Mouse (Mus musculus): ENCODE measurements around the gene Lingo1. TPM values are rescaled to one million over a fixed set of nuclear protein-coding genes. Genes with fewer than 3 reads are reported as not detected.

The Lingo1 gene
- 1 to 10 TPM; 1.4 TPM for total RNA-seq (2021)
- long read RNA-seq, experiment 1: 0 reads
- long read RNA-seq, experiment 2, partial matches to known transcripts: 0 of 2 reads
- long read RNA-seq, experiment 2, other reads (novel, unspliced or antisense): 0 of 2 reads

DNA sequence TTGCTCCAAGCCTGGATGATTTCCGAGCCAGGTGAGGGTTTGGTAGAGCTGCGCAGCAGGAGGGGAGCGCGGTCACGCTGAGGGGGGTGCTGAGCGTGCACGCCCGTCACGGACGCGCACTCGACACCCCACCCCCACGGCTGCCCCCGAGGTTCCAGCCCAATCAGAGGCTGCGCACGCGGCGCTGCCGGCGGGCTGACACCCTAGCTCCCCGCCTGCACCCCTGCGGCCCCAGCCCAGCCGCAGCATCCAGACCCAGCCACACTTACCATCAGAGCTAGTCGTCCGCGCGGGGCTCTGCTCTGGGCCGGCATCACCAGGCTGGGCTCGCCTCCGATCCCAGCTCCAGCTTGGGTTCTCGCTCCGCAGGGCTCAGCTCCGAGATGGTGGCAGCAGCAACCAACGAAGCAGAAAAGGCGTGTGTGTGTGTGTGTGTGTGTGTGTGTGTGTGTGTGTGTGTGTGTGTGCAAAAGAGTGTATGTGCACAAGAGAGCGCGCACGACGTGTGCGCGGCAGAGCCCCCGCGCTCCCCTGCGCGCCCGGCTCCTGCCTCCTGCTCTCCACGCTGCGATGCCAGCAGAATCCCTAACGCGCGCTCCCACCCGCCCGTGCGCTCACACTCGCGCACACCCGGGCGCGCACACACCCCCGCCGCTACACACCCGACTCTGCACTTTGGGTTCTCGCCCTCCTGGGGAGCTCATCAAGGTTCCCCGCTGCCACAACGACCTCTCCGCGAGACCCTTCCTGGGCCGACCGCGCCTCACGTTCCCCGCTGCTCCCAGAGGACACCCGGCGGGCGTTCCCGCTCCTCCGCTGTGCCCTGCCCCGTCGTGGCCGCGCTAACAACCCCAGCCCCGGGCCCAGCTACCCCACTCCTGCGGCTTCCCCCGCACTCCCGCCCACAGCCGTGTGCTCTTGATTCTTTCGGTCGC lies at the start of gene Lingo1:
Gene Lingo1 (minus strand): TSS at position 748 of the 935 bp plus-strand sequence.
- intact Hi-C loops (cut with DNase I): loop anchor here (5.0 to 10.0 kb wide), 2 partner anchors 69 to 591 kb away; no protein-coding TSS in a partner anchor
- DNase-seq: peak in 1 of 2 experiments; percentile 10

DNA sequence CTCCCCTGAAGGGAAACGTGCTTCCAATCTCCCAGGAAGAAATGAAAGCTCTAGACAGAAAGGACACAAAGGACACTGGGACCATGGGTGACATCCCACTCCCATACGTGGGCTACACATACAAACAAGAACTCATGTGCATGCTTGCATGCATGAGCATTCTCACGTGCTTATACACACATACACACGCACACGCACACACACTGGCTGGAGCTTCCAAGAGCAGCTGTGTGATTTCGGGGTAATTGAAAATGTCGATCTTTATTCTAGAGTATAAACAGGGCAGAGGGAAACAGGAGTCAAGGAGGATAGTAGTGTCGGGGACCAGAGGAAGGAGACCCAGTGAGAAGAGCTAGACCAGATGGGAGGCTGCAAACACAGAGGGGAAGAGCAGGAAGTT lies 48.4 kb upstream of the Lingo1 start:
- intact Hi-C loops (cut with DNase I): no loop called here
- no peak for DNase-seq

DNA sequence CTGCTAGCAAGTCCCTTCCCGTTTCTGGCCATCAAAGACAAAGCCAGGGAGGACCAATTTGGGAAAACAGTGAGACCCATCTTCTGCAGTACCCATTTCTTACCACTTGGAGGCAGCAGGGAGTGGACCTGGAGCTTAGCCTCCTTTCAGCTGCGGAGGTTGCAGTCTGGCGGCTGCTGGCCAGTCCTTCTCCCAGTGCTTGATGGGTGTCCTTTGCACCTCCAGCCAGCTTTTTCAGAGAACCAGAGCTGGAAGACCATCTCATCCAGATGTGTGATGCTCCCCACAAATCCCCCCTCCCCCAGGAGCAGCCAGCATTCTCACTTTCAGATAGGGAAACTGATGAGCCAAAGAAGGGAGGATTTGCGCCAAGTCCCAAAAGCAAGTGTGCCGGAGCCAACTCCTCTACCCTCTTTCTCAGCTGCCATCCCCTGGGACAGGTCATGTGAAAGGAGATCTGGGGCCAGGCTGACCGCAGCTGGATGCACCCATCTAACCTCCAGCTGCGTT lies 47.5 kb upstream of the Lingo1 start:
- intact Hi-C loops (cut with DNase I): loop anchor here (1.0 kb wide), 1 partner anchor 46 kb away; no protein-coding TSS in a partner anchor
- DNase-seq: peak; percentile 77 to 85

DNA sequence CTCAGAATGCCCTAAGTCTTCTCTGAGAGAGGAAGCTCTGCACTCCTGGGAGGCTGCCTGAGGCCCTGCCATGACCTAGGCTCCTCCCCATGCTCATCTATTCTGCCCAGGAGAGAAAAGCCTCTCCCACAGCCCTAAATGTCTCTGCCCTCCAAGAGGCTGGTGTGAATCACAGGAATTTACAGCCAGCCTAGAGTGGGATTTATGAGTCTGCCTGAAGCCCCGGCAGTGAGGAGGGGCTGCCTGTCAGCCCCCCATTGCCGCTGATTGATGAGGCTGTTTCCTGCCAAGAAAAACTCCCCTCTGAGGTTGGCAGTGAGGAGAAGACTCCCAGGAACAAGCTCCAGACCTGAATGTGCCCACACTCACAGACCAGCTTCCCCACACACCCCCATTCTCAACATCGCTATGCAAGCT lies 46.0 kb upstream of the Lingo1 start:
- intact Hi-C loops (cut with DNase I): no loop called here
- DNase-seq: no peak

DNA sequence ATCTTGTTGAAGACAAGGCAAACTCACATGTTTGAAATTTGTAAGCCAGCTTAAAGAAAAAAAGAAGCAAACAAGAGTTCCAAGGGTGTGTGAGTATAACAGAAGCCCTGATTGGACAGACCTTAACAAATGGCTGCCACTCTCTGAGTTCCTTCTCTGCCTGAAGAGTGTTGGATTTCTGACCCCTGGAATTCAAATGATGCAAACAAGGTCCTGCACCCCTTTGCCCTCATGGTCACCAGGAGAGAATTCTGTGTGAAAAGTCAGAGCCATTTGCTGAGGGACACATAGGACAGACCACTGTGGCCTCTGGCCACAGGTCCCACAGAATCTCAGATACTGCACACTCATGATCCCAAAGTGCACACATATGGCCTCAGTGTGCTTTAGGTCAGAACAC lies 45.6 kb upstream of the Lingo1 start:
- DNase-seq: no peak
- intact Hi-C loops (cut with DNase I): no loop called here

DNA sequence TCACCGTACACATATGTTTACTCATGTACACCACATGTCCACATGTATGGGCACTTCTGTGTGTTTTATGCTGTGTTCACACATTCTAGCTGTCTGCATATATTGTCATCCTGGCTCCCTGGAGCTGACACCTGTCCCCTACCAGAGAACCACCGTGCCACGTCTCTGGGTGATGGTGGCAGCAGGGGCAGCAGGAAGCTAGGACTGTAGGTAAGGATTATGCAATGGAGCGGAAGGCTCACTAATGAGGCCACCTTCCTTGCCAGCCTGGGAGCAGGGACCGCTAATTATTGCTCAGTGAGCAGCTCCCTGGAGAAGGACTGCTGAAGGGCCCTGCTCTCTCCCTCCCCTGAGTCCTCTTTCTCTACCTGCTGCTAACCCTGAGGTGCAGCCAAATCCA lies 44.5 kb upstream of the Lingo1 start:
- intact Hi-C loops (cut with DNase I): no loop called here
- no peak for DNase-seq

DNA sequence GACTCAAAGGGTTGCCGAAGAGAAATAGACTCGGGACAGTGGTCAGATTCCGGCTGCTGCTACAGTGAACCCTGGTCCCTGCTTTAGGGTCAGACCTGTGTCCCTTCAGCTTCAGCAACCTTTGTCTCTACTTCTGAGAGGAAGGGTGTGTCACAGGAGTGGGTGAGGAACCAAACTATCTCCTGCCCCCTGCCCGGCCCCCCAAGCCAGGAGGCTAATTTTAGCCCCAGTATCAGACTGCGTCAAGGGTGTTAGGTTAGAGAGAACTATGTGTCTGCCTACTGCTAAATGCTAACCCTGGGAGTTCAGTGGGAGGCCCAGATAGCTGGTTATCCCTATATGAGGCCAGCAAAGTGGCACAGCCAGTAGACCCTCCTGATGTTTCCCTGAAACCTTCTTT lies 38.9 kb upstream of the Lingo1 start:
- intact Hi-C loops (cut with DNase I): no loop called here
- no peak for DNase-seq

DNA sequence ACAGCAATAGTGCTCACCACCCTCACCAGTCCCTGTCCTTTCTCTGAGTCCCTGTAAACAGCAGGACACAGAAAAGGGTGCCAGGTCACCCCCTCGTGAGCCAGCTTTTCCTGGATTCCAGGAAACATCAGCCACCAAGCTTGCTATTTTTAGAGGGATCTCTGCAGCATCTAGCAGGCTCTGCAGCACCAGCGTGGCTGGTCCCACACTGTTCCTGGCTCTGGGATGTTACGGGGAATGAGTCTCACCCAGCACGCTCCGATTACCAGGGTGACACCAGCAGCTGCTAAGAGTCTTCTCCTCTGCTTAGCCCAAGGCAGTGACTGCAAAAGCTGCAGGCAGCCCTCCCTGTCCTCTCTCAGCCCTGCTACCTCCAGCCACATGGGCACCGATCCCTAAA lies 36.6 kb upstream of the Lingo1 start:
- DNase-seq: no peak
- intact Hi-C loops (cut with DNase I): no loop called here

DNA sequence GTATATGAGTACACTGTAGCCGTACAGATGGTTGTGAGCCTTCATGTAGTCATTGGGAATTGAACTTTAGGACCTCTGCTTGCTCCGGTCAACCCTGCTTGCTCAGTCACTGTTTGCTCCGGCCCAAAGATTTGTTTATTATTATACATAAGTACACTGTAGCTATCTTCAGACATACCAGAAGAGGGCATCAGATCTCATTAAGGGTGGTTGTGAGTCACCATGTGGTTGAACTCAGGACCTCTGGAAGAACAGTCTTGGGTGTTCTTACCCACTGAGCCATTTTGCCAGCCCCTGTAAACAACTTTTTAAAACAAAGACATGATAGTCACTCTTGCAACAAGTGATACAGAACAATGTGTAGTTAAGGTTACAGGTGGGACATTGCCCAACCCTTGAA lies 35.6 kb upstream of the Lingo1 start:
- intact Hi-C loops (cut with DNase I): no loop called here
- DNase-seq: no peak

DNA sequence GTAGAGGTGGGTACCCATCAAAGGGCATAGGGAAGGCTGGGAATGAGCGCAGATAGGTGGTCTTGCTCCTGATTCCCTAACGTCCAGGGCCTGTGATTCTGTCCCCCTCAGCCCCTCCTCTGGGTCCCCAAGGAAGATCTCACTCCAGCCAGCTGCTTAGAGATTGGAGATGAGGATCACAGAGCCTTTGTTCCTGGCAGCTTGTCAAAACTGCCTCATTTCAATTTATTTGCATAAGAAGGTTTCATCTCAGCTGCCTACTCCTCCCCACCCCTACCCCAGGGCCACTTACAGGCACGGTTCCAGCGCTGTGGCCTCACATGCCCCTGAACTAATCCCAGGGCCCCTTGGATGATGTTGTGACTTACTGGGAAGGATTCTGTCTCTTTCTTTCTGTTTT lies 33.9 kb upstream of the Lingo1 start:
- peak in 1 of 2 experiments; percentile 18 for DNase-seq
- intact Hi-C loops (cut with DNase I): no loop called here

DNA sequence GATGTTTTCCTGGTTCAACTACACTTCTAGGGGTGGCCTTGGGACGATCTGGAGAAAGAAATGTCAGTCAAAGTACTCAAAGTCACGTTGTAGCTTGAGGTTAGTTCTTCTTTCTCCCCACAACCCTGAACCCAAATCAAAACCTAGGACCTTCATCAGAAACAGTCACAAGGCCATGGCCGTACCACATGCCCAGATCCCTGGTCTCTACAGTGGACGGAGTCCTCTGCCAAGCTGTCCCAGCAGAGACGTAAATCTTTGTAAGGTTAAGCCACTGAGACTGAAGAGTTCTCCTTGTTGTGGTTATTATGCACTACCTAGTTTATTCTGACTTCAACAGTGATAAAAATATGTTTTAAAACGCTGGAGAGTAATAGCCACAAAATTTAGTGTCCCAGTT lies 32.6 kb upstream of the Lingo1 start:
- DNase-seq: no peak
- intact Hi-C loops (cut with DNase I): no loop called here

DNA sequence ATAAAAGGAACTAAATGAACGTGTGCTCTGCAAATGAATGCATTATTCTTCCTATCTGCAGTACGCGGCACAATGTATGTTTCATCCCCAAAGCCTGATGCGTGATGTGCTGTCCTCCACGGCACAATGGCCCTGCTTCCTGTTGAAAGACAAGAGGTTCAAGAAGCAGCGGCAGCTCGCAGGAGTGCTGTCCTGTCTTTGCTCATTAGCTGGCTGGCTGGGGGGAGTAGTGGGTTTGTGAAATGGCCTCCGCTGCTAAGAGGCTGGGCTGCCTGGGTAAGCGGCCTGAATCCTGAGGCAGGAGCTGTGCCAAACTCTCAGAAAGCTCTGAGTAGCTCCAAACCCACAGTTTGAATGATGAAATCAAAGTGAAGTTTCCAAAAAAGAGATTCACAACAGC lies 31.9 kb upstream of the Lingo1 start:
- DNase-seq: no peak
- intact Hi-C loops (cut with DNase I): no loop called here

DNA sequence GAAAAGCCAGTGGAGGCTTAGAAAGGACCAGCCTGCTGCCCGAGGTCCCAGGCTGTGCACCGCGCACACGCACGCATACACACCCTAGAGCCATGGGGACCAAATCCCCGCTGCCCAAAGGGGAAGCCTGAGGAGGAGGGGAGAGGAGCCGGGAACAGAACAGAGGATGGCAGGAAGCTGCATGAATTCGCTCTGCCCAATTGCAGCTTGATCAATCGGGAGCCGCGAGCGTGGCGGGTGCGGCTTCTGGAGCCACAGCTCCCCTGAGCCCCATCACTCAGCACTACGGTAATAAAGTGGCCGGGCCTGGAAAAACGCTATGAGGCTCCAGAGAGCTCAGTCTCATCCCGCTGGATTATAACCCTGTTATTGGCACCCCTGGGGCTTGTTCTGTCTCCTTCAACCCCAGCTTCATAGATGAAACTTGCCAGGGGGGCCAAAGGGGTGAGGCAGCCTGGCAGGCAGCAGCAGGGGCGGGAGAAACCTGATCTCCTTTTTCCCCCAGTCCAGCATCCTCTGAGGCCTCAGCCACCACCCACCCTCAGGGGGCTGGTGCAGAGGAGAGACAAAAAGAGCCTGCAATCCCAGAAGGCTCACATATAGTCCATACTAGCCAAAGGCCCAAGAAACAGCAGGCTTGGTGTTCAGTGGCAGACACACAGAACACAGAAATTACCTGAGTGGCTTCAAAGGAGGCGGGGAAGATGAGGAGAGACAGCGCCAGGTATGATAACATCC lies 29.4 kb upstream of the Lingo1 start:
- intact Hi-C loops (cut with DNase I): no loop called here
- no peak for DNase-seq

DNA sequence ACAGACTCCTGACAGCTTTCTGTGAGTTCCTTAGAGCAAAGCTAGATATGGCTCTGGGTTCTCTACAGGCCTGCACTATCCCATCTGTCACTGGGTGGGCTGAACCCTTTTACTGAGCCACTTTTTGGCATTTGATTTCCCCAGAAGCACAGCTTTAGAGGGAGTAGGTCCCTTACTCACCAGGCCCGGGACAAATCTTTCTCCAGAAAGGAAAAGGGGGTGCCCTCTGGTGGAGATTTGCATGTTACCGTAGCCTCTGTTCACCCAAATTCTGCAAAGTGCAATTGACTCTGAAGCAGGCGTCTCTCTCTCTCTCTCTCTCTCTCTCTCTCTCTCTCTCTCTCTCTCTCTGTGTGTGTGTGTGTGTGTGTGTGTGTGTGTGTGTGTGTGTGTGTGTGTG lies 28.6 kb upstream of the Lingo1 start:
- intact Hi-C loops (cut with DNase I): no loop called here
- DNase-seq: peak in 1 of 2 experiments; percentile 55

DNA sequence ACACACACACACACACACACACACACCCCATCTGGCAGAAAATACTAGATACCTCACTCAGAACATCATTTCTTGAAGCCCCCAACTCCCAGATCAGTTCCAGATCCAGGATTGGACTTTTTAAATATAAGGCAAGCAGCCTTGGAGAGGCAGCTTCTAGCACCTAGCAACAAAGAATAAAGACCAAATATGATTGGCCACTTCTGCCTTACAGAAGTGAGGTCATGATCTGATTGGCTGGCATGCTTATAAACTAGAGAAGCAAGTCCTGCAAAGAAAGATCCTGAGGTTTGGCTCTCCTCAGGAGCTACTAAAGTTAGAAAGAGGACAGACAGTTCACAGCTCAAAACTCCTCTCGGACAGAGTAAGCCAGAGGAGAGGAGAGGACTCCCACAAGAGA lies 14.6 kb upstream of the Lingo1 start:
- DNase-seq: no peak
- intact Hi-C loops (cut with DNase I): no loop called here

DNA sequence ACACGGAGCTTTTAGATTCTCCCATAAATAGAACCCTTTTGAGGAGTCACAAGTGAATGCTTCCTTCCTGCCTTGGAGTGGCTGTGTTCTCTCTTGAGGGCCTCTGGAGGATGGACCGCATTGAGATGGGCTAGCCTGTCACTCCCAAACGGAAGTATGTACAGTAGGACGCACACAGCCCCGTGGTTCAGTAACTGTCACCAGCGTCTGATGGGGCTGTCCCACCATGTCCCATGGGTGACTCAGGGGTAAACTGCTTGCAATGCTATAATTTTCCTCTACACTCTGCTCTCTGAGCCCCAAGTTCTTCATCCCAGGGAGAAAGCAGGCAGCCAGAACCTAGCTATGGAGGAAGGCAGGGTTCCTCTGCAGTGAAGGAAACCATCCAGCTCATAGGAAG lies 11.7 kb upstream of the Lingo1 start:
- intact Hi-C loops (cut with DNase I): no loop called here

DNA sequence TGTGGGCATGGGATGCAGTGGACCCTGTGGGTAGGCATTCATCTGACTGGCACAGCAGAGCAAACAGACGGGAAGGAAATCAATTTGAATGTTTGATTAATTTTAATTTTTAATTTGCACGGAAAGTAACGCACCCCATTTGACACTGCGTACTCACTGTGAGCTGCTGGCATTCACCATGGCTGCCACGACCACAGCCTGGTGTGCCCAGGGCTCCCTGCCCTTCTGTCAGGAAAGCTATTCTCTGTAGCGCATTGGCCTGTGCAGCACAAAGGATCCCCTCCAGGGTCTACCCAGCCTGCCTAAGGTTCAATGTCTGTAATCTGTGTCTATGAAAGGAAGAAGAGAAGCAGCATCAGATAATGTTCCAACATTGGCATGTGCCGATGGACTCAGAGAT lies 6.9 kb upstream of the Lingo1 start:
- intact Hi-C loops (cut with DNase I): no loop called here
- DNase-seq: no peak

More for the DNA sequence above, 11.7 kb upstream of the Lingo1 start:
- DNase-seq: no peak

DNA sequence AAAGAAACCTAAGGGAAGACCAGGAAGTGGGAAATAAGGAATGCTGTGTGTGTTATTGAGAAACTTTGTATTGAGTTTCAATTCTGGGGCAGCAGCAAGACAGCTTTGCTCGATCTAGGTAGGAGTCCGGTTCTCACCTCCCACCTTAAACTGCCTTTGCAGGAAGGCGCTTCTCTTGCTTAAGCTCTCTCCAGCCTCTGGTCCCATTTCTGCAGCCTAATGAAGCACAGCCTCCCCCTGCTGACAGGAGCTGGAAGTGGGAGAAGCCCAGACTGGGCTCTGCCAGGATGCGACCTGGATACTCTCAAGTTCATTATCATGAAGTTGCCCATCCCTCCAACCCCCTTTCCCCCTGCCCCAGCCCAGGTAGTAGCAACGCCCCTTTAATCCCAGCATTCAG lies 1.6 kb upstream of the Lingo1 start:
- peak; percentile 54 to 78 for DNase-seq
- intact Hi-C loops (cut with DNase I): loop anchor here (1.0 to 10.0 kb wide), 3 partner anchors 71 to 593 kb away; no protein-coding TSS in a partner anchor

DNA sequence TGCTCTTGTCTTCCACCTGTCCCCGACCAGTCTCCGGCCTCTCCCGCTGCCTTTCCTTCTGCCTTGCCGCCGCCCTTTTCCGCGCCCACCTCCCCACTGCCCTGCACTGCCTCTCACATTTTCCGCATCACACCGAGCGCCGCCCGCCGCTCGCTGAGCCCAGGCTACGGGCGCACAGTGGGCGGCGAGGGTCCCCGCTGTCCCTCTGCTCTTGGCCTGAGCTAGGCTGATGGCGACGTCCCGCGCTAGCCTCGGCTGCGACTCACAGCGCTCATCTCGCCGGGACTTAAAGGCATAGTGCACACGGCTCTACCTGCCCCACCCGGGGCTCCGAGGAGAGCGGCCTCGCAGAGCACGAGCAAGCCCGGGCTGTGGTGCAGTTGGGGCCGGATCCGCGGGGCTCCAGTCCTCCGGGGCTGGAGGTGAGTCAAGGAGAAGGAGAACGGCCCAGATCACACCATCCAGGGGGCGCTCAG lies 426 bp upstream of the Lingo1 start:
- intact Hi-C loops (cut with DNase I): loop anchor here (5.0 to 10.0 kb wide), 2 partner anchors 69 to 592 kb away; no protein-coding TSS in a partner anchor
- no peak for DNase-seq

DNA sequence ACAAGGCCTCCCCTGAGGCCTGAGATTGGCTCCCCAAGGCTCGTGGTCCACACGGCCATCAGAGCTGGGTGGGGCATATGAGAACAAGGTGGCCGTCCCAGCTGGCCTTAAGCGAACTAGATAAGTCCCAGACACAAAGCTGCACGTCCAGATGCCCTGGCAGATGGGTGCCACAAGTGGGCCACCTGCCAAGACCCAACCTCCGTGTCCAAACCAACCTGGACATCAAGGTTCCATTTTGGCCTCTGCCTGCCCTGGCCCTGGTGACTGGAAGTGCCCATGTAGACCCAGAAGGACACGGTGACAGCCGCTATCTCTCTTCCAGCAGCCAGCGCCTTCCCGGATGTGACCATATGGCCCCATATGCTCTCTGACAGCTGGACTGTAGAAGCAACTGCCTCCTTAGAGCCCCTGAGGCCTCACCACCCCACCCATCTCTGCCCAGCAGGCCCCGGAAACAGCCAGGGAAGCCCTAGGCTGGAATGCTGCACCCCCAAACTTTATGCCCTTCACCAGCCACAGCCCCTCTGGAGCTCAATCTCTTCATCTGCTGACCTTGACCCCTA lies 4.5 kb downstream of the Lingo1 start:
- no peak for DNase-seq
- intact Hi-C loops (cut with DNase I): loop anchor here (5.0 to 10.0 kb wide), 2 partner anchors 49 to 587 kb away; no protein-coding TSS in a partner anchor
